Mouse (Mus musculus): ENCODE data around the gene Cspg5. TPM values are rescaled to one million over a fixed set of nuclear protein-coding genes. Genes with fewer than 3 reads are reported as not detected.

Gene Cspg5
- 23.1 and 26.6 TPM in 2 replicates for total RNA-seq (2021)
- long read RNA-seq, transcript Cspg5-202 (5 exons, 3,790 nt), result major isoform, 13 of 18 reads
- long read RNA-seq, partial matches to known transcripts, result 3 of 18 reads
- long read RNA-seq, other reads (novel, unspliced or antisense), result 0 of 18 reads

GRCm38 (mm10) chr9:110243221-110243833, at the start of gene Cspg5:
Gene Cspg5 (plus strand): TSS chr9:110243783.
- no peak for DNase-seq

DNA sequence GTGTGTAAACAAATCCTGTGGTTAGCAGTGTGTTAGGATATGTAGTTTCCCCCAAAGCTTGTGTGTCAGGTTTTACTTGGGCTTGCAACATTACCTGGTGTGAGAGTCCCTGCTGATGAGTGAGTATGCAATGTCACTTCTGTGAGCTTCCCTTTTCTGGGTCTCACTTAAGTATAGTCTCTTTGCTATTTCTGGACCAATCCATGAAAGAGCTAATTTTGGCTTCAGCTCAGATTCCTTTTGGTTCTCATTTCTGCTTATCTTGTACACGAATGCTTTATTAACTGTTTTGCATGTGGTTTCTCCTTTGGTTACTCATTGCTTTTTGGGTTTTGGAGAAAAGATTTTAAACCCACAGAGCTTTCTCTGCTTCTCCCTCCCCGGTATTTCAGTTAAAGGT, 43.7 kb upstream of the Cspg5 start:
- no peak for DNase-seq

DNA sequence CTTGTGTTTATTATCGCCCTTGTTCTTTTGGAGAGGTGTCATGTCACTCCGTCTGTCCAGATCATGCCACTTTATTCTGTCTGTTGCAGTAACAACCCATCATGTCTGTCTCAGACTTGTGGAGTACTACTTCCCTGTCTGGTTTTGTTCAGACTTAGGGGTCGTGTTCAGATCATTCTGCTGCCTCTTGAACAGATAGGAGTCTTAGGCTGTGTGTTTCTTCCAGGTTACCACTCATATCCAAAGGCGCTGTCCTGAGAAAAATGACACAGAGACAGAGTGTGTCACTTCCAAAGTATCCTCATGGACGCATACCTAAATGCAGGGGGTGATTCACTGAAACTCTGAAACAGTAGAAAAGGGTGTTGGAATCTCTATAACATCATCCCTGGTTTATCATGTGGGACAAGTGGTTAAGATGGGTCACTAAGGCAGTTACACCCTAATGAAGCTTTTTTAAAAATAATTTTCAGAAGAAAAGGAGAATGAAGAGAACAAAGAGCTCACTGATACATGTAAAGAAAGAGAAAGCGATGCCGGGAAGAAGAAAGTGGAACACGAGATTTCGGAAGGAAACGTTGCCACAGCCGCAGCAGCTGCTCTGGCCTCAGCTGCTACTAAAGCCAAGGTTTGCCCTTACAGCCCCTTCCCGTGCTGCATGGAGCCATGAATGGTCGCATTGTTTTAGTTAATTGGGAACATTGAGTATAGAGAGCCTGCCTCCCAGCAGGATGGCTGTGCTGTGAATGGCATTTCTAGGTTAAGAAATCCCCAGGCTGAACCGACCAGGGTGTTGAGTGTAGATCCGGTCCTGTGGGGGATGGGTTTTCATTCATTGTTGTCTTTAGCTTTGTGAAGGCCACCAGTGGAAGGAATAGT, 37.8 kb upstream of the Cspg5 start:
- no peak for DNase-seq

DNA sequence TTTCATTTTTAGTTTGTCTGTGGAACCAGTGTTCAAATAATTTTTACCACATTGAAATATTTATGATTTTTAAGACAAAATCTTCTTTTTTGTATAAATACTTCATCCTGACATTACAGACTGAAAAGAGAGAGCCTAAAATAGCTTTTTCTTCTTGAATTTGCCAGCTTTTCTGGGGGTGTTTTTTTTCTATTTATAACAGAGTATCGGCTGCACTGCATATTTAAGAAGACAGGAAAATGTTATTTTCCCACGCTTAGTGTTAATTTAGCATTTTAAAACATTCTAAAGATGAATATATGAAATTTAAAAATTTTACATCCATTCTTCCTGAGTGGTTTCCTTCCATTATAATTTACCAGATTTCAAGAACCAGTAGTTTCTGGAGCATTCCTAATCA, 37.1 kb upstream of the Cspg5 start:
- DNase-seq, result no peak

DNA sequence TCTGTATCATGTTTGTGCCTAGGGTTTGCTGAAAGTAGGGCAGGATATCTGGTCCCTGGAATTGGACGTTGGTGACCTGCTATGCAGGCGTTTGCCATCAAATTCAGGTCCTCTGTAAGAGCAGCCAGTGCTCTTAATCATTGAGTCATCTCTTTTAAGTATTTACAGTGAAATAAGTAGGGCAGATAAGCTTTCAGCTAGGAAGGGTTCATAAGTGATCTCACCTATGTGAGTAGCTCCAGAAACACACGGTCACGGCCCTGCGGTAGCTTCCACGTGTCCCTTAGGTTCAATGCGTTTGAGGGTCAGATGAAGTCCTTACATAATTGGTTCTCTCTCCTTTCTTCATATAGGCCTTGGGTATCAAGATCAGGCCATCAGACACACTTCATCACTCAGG, 35.3 kb upstream of the Cspg5 start:
- DNase-seq, result no peak

- DNase-seq, result no peak
Observed at GRCm38 (mm10) chr9:110208967-110209366, 34.6 kb upstream of the Cspg5 start.

- no peak for DNase-seq
Observed at GRCm38 (mm10) chr9:110224273-110224672, 19.3 kb upstream of the Cspg5 start.

DNA sequence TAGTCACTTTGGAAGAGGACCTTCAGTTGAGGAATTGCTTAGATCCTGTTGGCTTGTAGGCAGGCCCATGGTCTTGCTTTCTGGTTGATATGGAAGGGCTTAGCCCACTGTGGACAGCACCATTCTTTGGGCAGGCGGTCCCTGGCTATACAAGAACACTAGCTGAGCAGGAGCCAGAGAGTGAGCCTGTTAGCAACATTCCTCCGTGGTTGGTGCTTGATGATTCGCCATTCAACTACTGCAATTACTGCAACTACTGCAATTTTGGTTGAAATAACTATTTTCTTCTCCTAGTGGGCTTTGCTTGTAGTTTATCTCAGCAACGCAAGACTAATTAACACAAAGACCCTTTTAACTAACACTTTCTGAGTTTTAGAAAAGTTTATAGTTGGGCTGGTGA, 17.4 kb upstream of the Cspg5 start:
- no peak for DNase-seq

- no peak for DNase-seq
Observed at GRCm38 (mm10) chr9:110228671-110229070, 14.9 kb upstream of the Cspg5 start.

DNA sequence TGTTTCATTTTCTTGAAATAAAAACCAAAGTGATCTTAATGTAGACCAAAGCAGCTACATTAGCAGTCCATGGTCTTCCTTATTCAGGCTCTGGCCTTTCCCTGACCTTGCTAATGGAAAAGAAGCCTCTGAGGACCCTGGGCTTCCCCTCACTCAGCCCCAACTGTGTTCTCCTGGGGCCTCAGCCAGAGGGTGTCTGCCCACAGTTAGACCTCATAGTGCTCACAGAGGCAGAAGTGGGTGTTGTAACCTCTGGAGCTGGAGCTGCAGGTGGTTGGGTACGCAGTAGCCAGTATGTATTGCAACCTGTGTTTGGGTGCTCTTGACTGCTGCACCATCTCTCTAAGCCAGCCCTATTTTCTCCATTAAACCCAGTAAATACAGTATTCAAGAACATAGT, 14.5 kb upstream of the Cspg5 start:
- DNase-seq, result no peak

GRCm38 (mm10) chr9:110229566-110230248, 13.9 kb upstream of the Cspg5 start:
- DNase-seq, result no peak

DNA sequence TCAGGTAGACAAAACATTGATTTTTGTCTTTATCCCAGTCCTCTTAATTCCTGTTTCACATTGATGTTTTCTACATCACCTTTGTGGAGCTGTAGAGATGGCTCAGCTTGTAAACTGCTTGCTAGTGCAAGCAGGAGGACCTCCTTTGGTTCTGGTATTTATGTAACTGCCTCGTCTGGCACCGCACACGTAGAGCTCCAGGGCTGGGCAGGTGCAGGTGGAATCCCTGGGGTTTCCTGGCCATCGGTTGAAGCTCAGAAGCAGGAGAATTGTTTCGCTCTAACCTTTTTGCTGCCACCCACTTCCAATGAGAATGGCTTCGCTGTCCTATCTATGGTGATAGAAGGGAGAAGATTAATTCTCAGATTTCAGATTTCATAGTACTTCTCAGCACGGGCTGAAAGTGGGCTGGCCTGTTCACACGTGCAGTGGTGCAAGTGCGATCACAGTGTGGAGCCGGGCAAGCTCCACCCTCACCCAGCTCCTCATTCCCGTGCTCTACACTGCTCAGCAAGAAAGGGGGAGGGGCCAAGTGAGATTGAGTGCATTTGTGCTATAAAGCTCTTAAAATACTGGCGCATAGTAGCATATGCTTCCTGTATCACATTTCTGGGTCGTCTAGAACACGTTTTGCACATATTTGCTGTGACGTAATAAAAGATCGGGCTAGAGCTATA, 13.1 kb upstream of the Cspg5 start:
- DNase-seq, result no peak

GRCm38 (mm10) chr9:110234962-110235361, 8.6 kb upstream of the Cspg5 start:
- no peak for DNase-seq

DNA sequence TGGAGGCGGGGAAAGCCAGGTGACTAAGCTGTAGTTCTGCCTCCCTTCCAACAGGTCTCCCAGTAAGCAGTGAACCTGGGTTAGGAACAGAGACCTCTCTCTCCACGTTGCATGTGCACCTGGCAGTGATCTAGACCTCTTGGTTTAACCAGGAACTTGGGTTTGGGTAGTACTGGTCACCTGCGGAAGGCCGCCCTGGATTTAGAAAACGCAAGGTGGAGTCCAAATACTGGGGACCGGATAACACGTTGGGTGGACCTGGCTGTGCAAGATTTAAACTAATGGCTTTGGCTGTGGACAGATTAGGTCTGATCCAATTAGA, 945 bp downstream of the Cspg5 start:
- no peak for DNase-seq

DNA sequence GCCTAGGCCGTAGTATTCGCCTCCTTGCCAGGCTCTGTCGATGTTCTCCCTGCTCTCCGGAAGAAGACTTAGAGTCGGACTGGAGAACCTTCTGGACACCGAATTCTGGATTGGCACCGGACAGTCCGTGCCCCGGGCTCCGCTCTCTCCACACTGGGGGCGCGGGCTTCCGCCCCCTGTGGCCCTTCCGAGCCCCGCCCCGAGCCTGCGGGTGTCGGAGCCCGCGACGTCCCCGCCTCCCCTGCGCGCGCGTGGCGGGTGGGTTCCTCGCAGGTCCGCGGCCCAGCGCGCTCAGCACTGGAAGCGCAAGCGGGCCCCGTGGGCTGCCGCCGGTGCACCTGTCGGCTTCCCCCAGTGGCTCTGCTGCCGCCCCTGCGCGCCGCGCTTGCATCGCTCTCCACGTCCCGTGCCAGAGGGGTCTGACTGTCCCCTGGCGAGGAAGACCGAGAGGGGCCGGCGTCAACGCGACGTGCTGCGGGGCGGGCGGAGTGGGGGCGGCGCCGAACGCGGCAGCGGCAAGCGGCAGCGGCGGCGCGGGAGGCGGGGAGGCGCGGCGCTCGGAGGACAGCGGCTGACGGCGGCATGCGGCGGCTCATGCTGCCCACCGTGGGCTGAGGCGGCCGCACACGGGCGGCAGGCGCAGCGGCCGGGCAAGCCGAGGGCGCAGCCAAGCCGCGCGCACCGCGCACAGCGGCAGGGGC, 1.5 kb downstream of the Cspg5 start:
- DNase-seq, result peak; percentile 70

GRCm38 (mm10) chr9:110245590-110246320, 2.2 kb downstream of the Cspg5 start:
- DNase-seq, result peak; percentile 69

DNA sequence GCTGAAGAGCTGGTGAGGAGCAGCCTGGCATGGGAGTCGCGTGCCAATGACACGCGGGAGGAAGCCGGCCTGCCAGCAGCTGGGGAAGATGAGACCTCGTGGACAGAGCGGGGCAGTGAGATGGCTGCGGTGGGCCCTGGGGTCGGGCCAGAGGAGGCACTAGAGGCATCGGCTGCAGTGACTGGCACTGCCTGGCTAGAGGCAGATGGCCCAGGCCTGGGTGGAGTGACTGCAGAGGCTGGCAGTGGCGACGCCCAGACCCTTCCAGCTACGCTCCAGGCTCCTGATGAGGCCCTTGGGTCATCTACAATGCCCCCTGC, 2.7 kb downstream of the Cspg5 start:
- DNase-seq, result no peak

DNA sequence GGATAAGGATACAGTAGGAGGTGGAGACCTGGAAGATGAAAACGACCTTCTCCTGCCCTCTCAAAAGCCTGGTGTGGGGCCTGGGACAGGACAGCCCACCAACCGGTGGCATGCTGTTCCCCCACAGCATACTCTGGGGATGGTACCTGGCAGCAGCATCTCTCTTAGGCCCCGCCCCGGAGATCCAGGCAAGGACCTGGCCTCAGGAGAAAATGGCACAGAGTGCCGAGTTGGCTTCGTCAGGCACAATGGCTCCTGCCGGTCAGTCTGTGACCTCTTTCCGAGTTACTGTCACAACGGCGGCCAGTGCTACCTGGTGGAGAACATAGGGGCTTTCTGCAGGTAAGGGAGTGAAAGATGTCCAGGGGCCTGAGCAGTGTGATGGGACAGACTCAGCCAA, 3.5 kb downstream of the Cspg5 start:
- DNase-seq, result no peak

- DNase-seq, result no peak
Observed at GRCm38 (mm10) chr9:110248861-110249260, 5.3 kb downstream of the Cspg5 start.

GRCm38 (mm10) chr9:110249823-110250543, 6.4 kb downstream of the Cspg5 start:
- DNase-seq, result no peak

GRCm38 (mm10) chr9:110250776-110251175, 7.2 kb downstream of the Cspg5 start:
- DNase-seq, result no peak
